Mouse (Mus musculus) CH12.LX (cell line): ENCODE measurements at regions not wholly inside any gene's neighbourhood (a gene's known extent, or its start where the extent isn't known, plus 50 kb on each side); places are given as distances from the start of the nearest gene placed in this dataset.

Experiments
- DNase-seq: peaks from one replicate; pipeline ENCODE4 v3.0.0-alpha.2; 2013; ENCODE audit errors: extremely low read depth
- H3K27ac ChIP-seq: 2 replicates; pipeline ENCODE4 v1.5.1; 2012; ENCODE audit warnings: low read depth, mild to moderate bottlenecking, control low read depth, moderate library complexity; ENCODE audit not compliant: insufficient read depth
- H3K27me3 ChIP-seq: replicated peaks from 2 replicates; pipeline ENCODE3; 2012; ENCODE audit warnings: inconsistent platforms
- H3K36me3 ChIP-seq, 2 experiments: replicated peaks in 1 of 2; 2 replicates each; pipeline versions ENCODE3 to v1.6.1; 2012; ENCODE audit warnings: inconsistent platforms in 1 of 2, low read length in 1 of 2, mild to moderate bottlenecking in 1 of 2, mixed read lengths in 1 of 2, moderate library complexity in 1 of 2; ENCODE audit not compliant: control insufficient read depth in 1 of 2, insufficient read depth in 1 of 2
- H3K4me1 ChIP-seq, 2 experiments: 2 replicates each; pipeline ENCODE4 v1.6.1; 2012; ENCODE audit warnings: inconsistent platforms in 1 of 2, moderate library complexity in 1 of 2; ENCODE audit not compliant: insufficient read depth in 2 of 2, control insufficient read depth in 1 of 2
- H3K4me2 ChIP-seq: 2 replicates; pipeline ENCODE4 v1.6.1; 2012; ENCODE audit warnings: low read depth, mild to moderate bottlenecking, control low read depth; ENCODE audit not compliant: poor library complexity, insufficient read depth, severe bottlenecking
- H3K4me3 ChIP-seq, 3 experiments: fragments of 150-350 bp in 1 of 3; sonication (generic) in 1 of 3; replicated peaks in 1 of 3; 2 replicates each; pipeline versions ENCODE3 to v1.5.1; 2011 to 2012; ENCODE audit warnings: low read depth in 2 of 3, low read length in 2 of 3, mild to moderate bottlenecking in 2 of 3, moderate library complexity in 2 of 3, control low read depth in 1 of 3, improper control_type of control experiment in 1 of 3, inconsistent platforms in 1 of 3, mixed read lengths in 1 of 3; ENCODE audit not compliant: poor library complexity in 1 of 3
- H3K79me2 ChIP-seq: replicated peaks from 2 replicates; pipeline ENCODE4 v1.6.1; 2012; ENCODE audit warnings: mild to moderate bottlenecking, moderate library complexity; ENCODE audit not compliant: control insufficient read depth, poor library complexity, insufficient read depth, severe bottlenecking; ENCODE audit errors: extremely low read depth
- H3K9ac ChIP-seq: 2 replicates; pipeline ENCODE4 v1.6.1; 2012; ENCODE audit warnings: low read depth, mild to moderate bottlenecking, control low read depth, moderate library complexity; ENCODE audit not compliant: insufficient read depth
- H3K9me3 ChIP-seq: replicated peaks from 2 replicates; pipeline ENCODE3; 2012; ENCODE audit warnings: low read length, inconsistent platforms, mixed read lengths
- CHD1 ChIP-seq: IDR thresholded peaks from 2 replicates; pipeline ENCODE4 v1.6.1; 2012; ENCODE audit warnings: low read depth, low read length, improper control_type of control experiment, inconsistent platforms
- CHD2 ChIP-seq: IDR thresholded peaks from 2 replicates; pipeline ENCODE4 v1.6.1; 2011; ENCODE audit warnings: low read length, improper control_type of control experiment
- CTCF ChIP-seq, 2 experiments: IDR thresholded peaks in 1 of 2; conservative IDR thresholded peaks in 1 of 2; 2 replicates each; pipeline ENCODE4 v1.5.1; 2011 to 2012; ENCODE audit warnings: low read depth in 2 of 2, low read length in 2 of 2, improper control_type of control experiment in 1 of 2, inconsistent platforms in 1 of 2, mild to moderate bottlenecking in 1 of 2, moderate library complexity in 1 of 2
- E2F4 ChIP-seq: IDR thresholded peaks from 2 replicates; pipeline ENCODE4 v1.6.1; 2011; ENCODE audit warnings: low read depth, low read length, improper control_type of control experiment; ENCODE audit not compliant: insufficient replicate concordance
- EP300 ChIP-seq: IDR thresholded peaks from 2 replicates; pipeline ENCODE4 v1.6.1; 2011; ENCODE audit warnings: low read length, improper control_type of control experiment
- ETS1 ChIP-seq: conservative IDR thresholded peaks from 2 replicates; pipeline ENCODE4 v1.6.1; 2012; ENCODE audit warnings: low read depth, mild to moderate bottlenecking, inconsistent platforms, low read length, improper control_type of control experiment, moderate library complexity
- IRF4 ChIP-seq: IDR thresholded peaks from 2 replicates; pipeline ENCODE4 v1.6.1; 2014; ENCODE audit warnings: low read depth, mild to moderate bottlenecking, inconsistent platforms, low read length, improper control_type of control experiment
- JUND ChIP-seq: conservative IDR thresholded peaks from 2 replicates; pipeline ENCODE4 v1.6.1; 2011; ENCODE audit warnings: low read depth, low read length, improper control_type of control experiment
- MAFK ChIP-seq: IDR thresholded peaks from 2 replicates; pipeline ENCODE4 v1.6.1; 2011; ENCODE audit warnings: low read length, improper control_type of control experiment; ENCODE audit not compliant: insufficient replicate concordance
- MXI1 ChIP-seq: IDR thresholded peaks from 2 replicates; pipeline ENCODE4 v1.6.1; 2011; ENCODE audit warnings: mild to moderate bottlenecking, low read depth, low read length, improper control_type of control experiment
- NELFE ChIP-seq: IDR thresholded peaks from 2 replicates; pipeline ENCODE4 v1.6.1; 2011; ENCODE audit warnings: low read depth, low read length, improper control_type of control experiment
- PAX5 ChIP-seq: IDR thresholded peaks from 2 replicates; pipeline ENCODE4 v1.6.1; 2012; ENCODE audit warnings: low read length, inconsistent platforms, mixed read lengths
- POLR2A ChIP-seq: IDR thresholded peaks from 2 replicates; pipeline ENCODE4 v1.6.1; 2011; ENCODE audit warnings: low read depth, mild to moderate bottlenecking, improper control_type of control experiment, low read length
- RAD21 ChIP-seq: IDR thresholded peaks from 2 replicates; pipeline ENCODE4 v1.6.1; 2011; ENCODE audit warnings: low read depth, mild to moderate bottlenecking, low read length, improper control_type of control experiment, moderate library complexity
- RCOR1 ChIP-seq: conservative IDR thresholded peaks from 2 replicates; pipeline ENCODE4 v1.6.1; 2012; ENCODE audit warnings: low read depth, mild to moderate bottlenecking, inconsistent platforms, low read length, improper control_type of control experiment
- SIN3A ChIP-seq: IDR thresholded peaks from 2 replicates; pipeline ENCODE4 v1.6.1; 2012; ENCODE audit warnings: low read length, improper control_type of control experiment, inconsistent platforms
- SMC3 ChIP-seq: IDR thresholded peaks from 2 replicates; pipeline ENCODE4 v1.6.1; 2011; ENCODE audit warnings: low read depth, low read length, improper control_type of control experiment
- TCF12 ChIP-seq: IDR thresholded peaks from 2 replicates; pipeline ENCODE4 v1.6.1; 2014; ENCODE audit warnings: low read depth, mild to moderate bottlenecking, inconsistent platforms, low read length, improper control_type of control experiment
- USF2 ChIP-seq: conservative IDR thresholded peaks from 2 replicates; pipeline ENCODE4 v1.6.1; 2011; ENCODE audit warnings: low read depth, low read length, improper control_type of control experiment
- ZC3H11A ChIP-seq: IDR thresholded peaks from 2 replicates; pipeline ENCODE4 v1.6.1; 2012; ENCODE audit warnings: low read depth, mild to moderate bottlenecking, inconsistent platforms, low read length, improper control_type of control experiment
- ZKSCAN1 ChIP-seq: IDR thresholded peaks from 2 replicates; pipeline ENCODE4 v1.6.1; 2012; ENCODE audit warnings: low read depth, inconsistent platforms, low read length, improper control_type of control experiment, borderline replicate concordance
- ZNF384 ChIP-seq: IDR thresholded peaks from 2 replicates; pipeline ENCODE4 v1.6.1; 2012; ENCODE audit warnings: low read depth, low read length, improper control_type of control experiment, inconsistent platforms
- dilution Hi-C: fragments of 300-500 bp; cut with MboI; formaldehyde crosslinking; loops from 2 replicates; pipeline ENCODE4 v1.14.3; 2020; ENCODE audit warnings: low sequenced_read_pairs; ENCODE audit not compliant: extremely low pct_unique_long_range_greater_than_20kb, extremely low pct_ligation_motif_present
- in situ Hi-C: fragments of 300-500 bp; cut with MboI; formaldehyde crosslinking; loops from 3 replicates; pipeline ENCODE4 v1.14.3; 2019; ENCODE audit warnings: low sequenced_read_pairs, low pct_ligation_motif_present, low pct_unique_long_range_greater_than_20kb, mixed read lengths

DNA sequence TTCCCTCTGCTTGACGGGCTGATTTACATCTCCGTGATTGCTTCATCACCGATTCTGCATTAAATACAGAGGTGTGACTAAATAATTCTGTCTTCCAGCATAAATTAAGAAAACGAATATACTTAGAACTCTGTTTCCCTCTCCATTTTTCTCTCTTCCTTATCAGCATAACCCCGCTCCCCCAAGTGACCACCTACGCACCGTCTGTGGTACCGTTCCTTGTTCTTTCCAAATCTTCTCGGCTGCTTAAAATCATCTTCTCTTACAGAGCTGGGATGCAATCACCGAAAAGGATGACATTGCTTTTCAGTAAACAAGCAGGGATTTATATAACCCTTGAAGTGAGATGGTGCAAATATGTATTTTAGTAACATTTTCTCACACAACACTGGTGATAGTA lies 224.3 kb upstream of the Sel1l start:
- Histone ChIP-seq H3K27ac (no peak overlapping the region), H3K27me3 (no peaks in the 10 kb centered on the region), H3K4me1 (no peaks in the 10 kb centered on the region)
- dilution Hi-C loops, result no loop called here
- no peak for TF ChIP-seq POLR2A
- no peak for TF ChIP-seq SIN3A
- TF ChIP-seq CTCF (conservative IDR thresholded peaks at IDR 0.05 in 1 of 2, IDR thresholded peaks at IDR 0.05 in 1 of 2; ENCODE audit: low read depth in 2 of 2, low read length in 2 of 2), result no peak
- TF ChIP-seq NELFE, result no peak
- TF ChIP-seq, all 38 proteins: peak for 0
- in situ Hi-C loops, result no loop called here
- no peak overlapping the region for H3K4me2 ChIP-seq
- no peaks in the 10 kb centered on the region for H3K36me3 ChIP-seq
- H3K9ac ChIP-seq, result no peak overlapping the region
- no peak overlapping the region for H3K4me3 ChIP-seq
- no peak for DNase-seq
- no peaks in the 10 kb centered on the region for H3K79me2 ChIP-seq
- no peaks in the 10 kb centered on the region for H3K9me3 ChIP-seq

DNA sequence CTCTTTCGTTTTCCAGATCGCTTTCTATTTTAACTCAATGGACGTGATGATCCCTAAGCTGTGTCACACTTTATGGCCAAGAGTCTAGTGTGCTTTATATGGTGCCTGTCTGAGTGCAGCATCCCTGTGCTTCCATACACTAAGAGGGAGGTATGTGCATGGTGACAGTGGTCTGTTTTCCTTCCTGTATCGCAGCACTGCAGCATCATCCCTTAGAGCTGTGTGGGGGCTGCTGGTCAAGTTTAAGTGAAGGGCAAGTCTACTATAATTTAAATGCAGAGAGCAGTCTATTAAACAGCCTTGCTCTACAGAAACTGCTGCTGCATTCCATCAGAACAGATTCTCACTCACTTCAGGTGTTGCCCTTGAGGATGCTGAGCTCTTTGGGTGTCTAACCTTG lies 213.8 kb upstream of the Sel1l start:
- no peak for DNase-seq
- H3K4me3 ChIP-seq, result no peak overlapping the region
- H3K27ac ChIP-seq, result no peak overlapping the region
- in situ Hi-C loops (no loop called here), dilution Hi-C loops (no loop called here)
- peaks cover 2 to 7% of the 10 kb centered on the region in 2 experiments; a peak in 2 of 4 replicates for H3K4me1 ChIP-seq
- no peaks in the 10 kb centered on the region for H3K9me3 ChIP-seq
- H3K4me2 ChIP-seq, result no peak overlapping the region
- H3K79me2 ChIP-seq, result no peaks in the 10 kb centered on the region
- H3K9ac ChIP-seq, result no peak overlapping the region
- no peaks in the 10 kb centered on the region for H3K36me3 ChIP-seq
- TF ChIP-seq RCOR1 (no peak), MXI1 (no peak), EP300 (no peak), CHD1 (no peak), ETS1 (no peak), TCF12 (no peak), ZKSCAN1 (no peak), NELFE (no peak), PAX5 (no peak), CHD2 (no peak), JUND (no peak), SMC3 (no peak), ZC3H11A (no peak), USF2 (no peak), MAFK (no peak), ZNF384 (no peak), IRF4 (no peak), E2F4 (no peak), RAD21 (no peak)
- TF ChIP-seq, all 38 proteins: peak for 0
- H3K27me3 ChIP-seq, result no peaks in the 10 kb centered on the region
